In the genomic region with DNA sequence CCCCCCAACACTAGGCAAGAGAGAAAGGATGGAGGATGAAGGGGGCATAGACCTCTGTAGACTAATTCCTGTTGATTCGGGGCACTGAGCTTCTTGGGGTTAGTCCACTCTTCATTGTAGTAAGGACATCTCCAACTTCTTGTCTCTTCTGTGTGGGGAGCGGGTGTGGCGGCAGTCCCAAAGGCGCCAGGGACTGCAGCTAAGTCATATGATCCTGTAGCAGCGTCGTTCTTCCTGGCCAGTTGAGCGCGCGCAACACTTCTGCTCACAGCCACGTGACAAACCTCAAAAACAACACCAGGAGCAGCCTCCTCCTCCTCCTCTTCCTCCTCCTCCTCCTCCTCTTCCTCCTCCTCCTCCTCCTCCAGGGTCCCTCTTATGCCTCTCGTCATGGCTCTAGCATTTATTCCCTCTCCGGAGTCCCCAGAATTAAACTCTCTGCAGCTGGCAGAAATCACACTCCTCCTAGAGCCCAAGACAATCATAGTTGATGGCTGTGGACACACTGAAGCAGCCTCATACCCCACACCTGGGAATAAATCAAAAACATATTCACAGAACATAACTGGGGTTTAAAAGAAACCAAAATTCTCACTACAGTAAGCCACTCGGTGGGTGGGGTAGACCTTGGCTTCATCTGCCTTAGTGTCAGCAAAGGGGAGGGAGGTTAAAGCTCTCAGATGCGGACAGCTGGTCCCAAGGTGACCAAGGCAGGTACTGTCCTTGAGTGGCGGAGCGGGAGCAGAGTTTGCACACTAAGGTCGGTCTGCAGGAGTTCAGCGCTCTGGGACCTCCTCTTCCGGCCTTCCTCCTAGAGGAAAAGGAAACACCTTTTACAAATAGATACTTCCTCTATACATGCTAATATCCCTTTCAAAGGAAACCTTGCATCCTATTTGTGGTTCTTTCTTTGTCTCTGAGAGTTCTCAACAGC, we compare ENCODE assay signal across 22 mouse cellular contexts. TPM values are rescaled to one million over a fixed set of nuclear protein-coding genes. Genes with fewer than 3 reads are reported as not detected.
DNase-seq lines count a peak whose midpoint lies in the region; ATAC-seq and TF ChIP-seq lines count a peak whose summit lies in the region.
"Had no signal": no experiment of that assay in that cellular context is flagged by ENCODE, and none has a peak within 500 bp of the region (broad histone marks: within the 10 kb centered on the region; RNA-seq: fewer than 3 reads in every experiment).

No protein-coding gene starts in this region.

- H3K27me3 ChIP-seq in megakaryocyte, embryonic 14.5 days (replicated peaks) = peaks cover 28% of the 10 kb centered on the region
- peaks cover 8% of the 10 kb centered on the region for H3K27me3 ChIP-seq in kidney, embryonic 15.5 days
- H3K27me3 ChIP-seq: forebrain, embryonic 12.5 days; hindbrain, embryonic 15.5 days; limb, embryonic 13.5 days; stomach, embryonic 15.5 days had no signal

- TF ChIP-seq CTCF in layer of hippocampus, adult 2 months (conservative IDR thresholded peaks at IDR 0.05) = no peak

- H3K4me2 ChIP-seq in kidney, embryonic 15.5 days = no peak overlapping the region
- H3K4me2 ChIP-seq: forebrain, embryonic 12.5 days; hindbrain, embryonic 15.5 days; limb, embryonic 13.5 days; stomach, embryonic 15.5 days had no signal

- H3K4me3 ChIP-seq in megakaryocyte, embryonic 14.5 days (replicated peaks) = peak overlapping the region; percentile 72
- H3K4me3 ChIP-seq in layer of hippocampus, adult 2 months = no peak overlapping the region
- no peak overlapping the region for H3K4me3 ChIP-seq in kidney, embryonic 15.5 days (replicated peaks)
- H3K4me3 ChIP-seq: forebrain, embryonic 12.5 days; hindbrain, embryonic 15.5 days; limb, embryonic 13.5 days; stomach, embryonic 15.5 days had no signal

- H3K4me1 ChIP-seq in megakaryocyte, embryonic 14.5 days = peaks cover 14% of the 10 kb centered on the region
- no peaks in the 10 kb centered on the region for H3K4me1 ChIP-seq in kidney, embryonic 15.5 days
- H3K4me1 ChIP-seq: stomach, embryonic 15.5 days had no signal

- H3K36me3 ChIP-seq in megakaryocyte, embryonic 14.5 days (replicated peaks; ENCODE audit: low read length) = no peaks in the 10 kb centered on the region
- no peaks in the 10 kb centered on the region for H3K36me3 ChIP-seq in kidney, embryonic 15.5 days
- H3K36me3 ChIP-seq: forebrain, embryonic 12.5 days; hindbrain, embryonic 15.5 days; limb, embryonic 13.5 days; stomach, embryonic 15.5 days had no signal

- no peak overlapping the region for H3K27ac ChIP-seq in layer of hippocampus, adult 2 months
- no peak overlapping the region for H3K27ac ChIP-seq in kidney, embryonic 15.5 days
- H3K27ac ChIP-seq: forebrain, embryonic 12.5 days; hindbrain, embryonic 15.5 days; limb, embryonic 13.5 days; stomach, embryonic 15.5 days had no signal

- H3K9ac ChIP-seq in kidney, embryonic 15.5 days = no peak overlapping the region
- H3K9ac ChIP-seq: forebrain, embryonic 12.5 days; hindbrain, embryonic 15.5 days; limb, embryonic 13.5 days; stomach, embryonic 15.5 days had no signal

- peak; percentile 57 for DNase-seq in T-cell, adult 2 months (ENCODE audit: low spot score)
- peak; percentile 69 for DNase-seq in lung, postnatal 36 days
- DNase-seq in thymus, postnatal 25 days = peak; percentile 59
- DNase-seq in kidney, adult 8-10 months = no peak
- DNase-seq in layer of hippocampus, adult 2 months (ENCODE audit: low spot score in 2 of 2) = no peak
- DNase-seq: adrenal gland, adult 2 months; cerebellum, adult 2 months; heart, postnatal 10 days; kidney, adult 9 months; midbrain, embryonic 14.5 days; right cerebral cortex, postnatal 4 days had no signal

- peaks cover 15% of the 10 kb centered on the region for H3K9me3 ChIP-seq in megakaryocyte, embryonic 14.5 days
- H3K9me3 ChIP-seq in kidney, embryonic 15.5 days (replicated peaks) = no peaks in the 10 kb centered on the region
- H3K9me3 ChIP-seq: forebrain, embryonic 12.5 days; hindbrain, embryonic 15.5 days; limb, embryonic 13.5 days; stomach, embryonic 15.5 days had no signal

- WGBS in kidney, embryonic 15.5 days = 76% methylated on average over 19 of the region's 19 CpGs

- ATAC-seq in megakaryocyte, adult 5-6 weeks (ENCODE audit: poor library complexity, severe bottlenecking) = no peak
- no peak for ATAC-seq in kidney, embryonic 15.5 days (replicated peaks; ENCODE audit: low FRiP score)

RNA-seq across cellular contexts. Expression of a gene that starts 3.1 kb away (rescaled TPM):
- polyA plus RNA-seq in megakaryocyte, embryonic 14.5 days (2012; ENCODE audit: insufficient read depth, low replicate concordance) = 0.16 TPM in 1 of 2 replicates, not detected in the other
- total RNA-seq in megakaryocyte, adult 5-6 weeks (2015) = 3.1 and 3.2 TPM in 2 replicates
- 6.6 and 7.3 TPM in 2 replicates for total RNA-seq in megakaryocyte, adult 5-6 weeks (2017)
- not detected for total RNA-seq in layer of hippocampus, adult 2 months (2021)
- not detected in 2 replicates for polyA plus RNA-seq in kidney, embryonic 15.5 days (2015; fragmentation: Nextera tagmentation; extraction: Ambion mirVana)
- total RNA-seq: granulocyte monocyte progenitor cell, adult 5-6 weeks; layer of hippocampus, adult 18-20 months had no signal
- polyA plus RNA-seq: brain, embryonic 14.5 days; forebrain, embryonic 12.5 days; hindbrain, embryonic 15.5 days; limb, embryonic 13.5 days; midbrain, embryonic 14.5 days; neural tube, embryonic 11.5 days had no signal

Comparison
In these comparisons a context has a peak if more than half of its experiments do, and no peak if none do; other contexts are left out.
1. DNase-seq: peak in T-cell, adult 2 months (single experiment), lung, postnatal 36 days (single experiment) and thymus, postnatal 25 days (single experiment); none in kidney, adult 8-10 months (0 of 2) and layer of hippocampus, adult 2 months (0 of 2).
2. RNA of a gene that starts 3.1 kb away (total RNA-seq): 3.1 to 7.3 TPM in megakaryocyte, adult 5-6 weeks; not detected in layer of hippocampus, adult 2 months; every median in the first group is over 4 times any median in the second.